Mouse (Mus musculus) heart, embryonic 12.5 days (tissue): ENCODE data around the gene Znhit1. TPM values are rescaled to one million over a fixed set of nuclear protein-coding genes. Genes with fewer than 3 reads are reported as not detected.

Experiments used
- ATAC-seq: fragments of 200-750 bp; cut with Nextera tagmentation; 2 replicates; pipeline ENCODE4 v1.8.0; 2017; ENCODE audit warnings: moderate TSS enrichment, moderate library complexity; ENCODE audit not compliant: insufficient number of reproducible peaks, low FRiP score
- H3K27ac ChIP-seq: fragments of 300-500 bp; sonication (generic); 2 replicates; pipeline ENCODE4 v1.5.1; 2016; ENCODE audit warnings: mild to moderate bottlenecking, moderate library complexity; ENCODE audit not compliant: poor library complexity, severe bottlenecking
- H3K27me3 ChIP-seq: fragments of 300-500 bp; sonication (generic); replicated peaks from 2 replicates; pipeline ENCODE4 v1.6.1; 2016; ENCODE audit warnings: mild to moderate bottlenecking, moderate library complexity
- H3K36me3 ChIP-seq: fragments of 300-500 bp; sonication (generic); 2 replicates; pipeline ENCODE4 v1.6.1; 2016; ENCODE audit warnings: mild to moderate bottlenecking, moderate library complexity
- H3K4me1 ChIP-seq: fragments of 300-500 bp; sonication (generic); replicated peaks from 2 replicates; pipeline ENCODE4 v1.6.1; 2016; ENCODE audit warnings: mild to moderate bottlenecking
- H3K4me2 ChIP-seq: fragments of 300-500 bp; sonication (generic); 2 replicates; pipeline ENCODE4 v1.6.1; 2016; ENCODE audit warnings: mild to moderate bottlenecking, moderate library complexity
- H3K4me3 ChIP-seq: fragments of 300-500 bp; sonication (generic); 2 replicates; pipeline ENCODE4 v1.5.1; 2016; ENCODE audit warnings: mild to moderate bottlenecking
- H3K9ac ChIP-seq: fragments of 300-500 bp; sonication (generic); 2 replicates; pipeline ENCODE4 v1.6.1; 2016; ENCODE audit warnings: mild to moderate bottlenecking, moderate library complexity
- H3K9me3 ChIP-seq: fragments of 300-500 bp; sonication (generic); replicated peaks from 2 replicates; pipeline ENCODE4 v1.6.1; 2016; ENCODE audit warnings: mild to moderate bottlenecking, moderate library complexity
- WGBS: fragments of 180-500 bp; shearing (Covaris S2); methylation state at CpG from one replicate; pipeline ENCODE4 v1.1.7; 2016; 5-methylcytosine and 5-hydroxymethylcytosine counted together
- polyA plus RNA-seq: library from polyadenylated mRNA; unstranded; fragments of >200 nt; fragmentation: Nextera tagmentation; extraction: Ambion mirVana; gene quantifications from 2 replicates; pipeline ENCODE4 v1.2.1, GENCODE M21; 2016

Gene Znhit1
- polyA plus RNA-seq, 1 experiment from 2014 or later: 74.4 TPM

- Histone ChIP-seq H3K9me3 (0 out of 2 replicates have a peak, but pooled peaks cover 2% of the 10 kb centered on the region), H3K9ac (no peak overlapping the region), H3K36me3 (no peaks in the 10 kb centered on the region), H3K4me2 (0 out of 2 replicates have a peak overlapping the region, but pooled peaks have one; percentile 36), H3K27me3 (peaks cover 81% of the 10 kb centered on the region), H3K4me1 (peaks cover 13% of the 10 kb centered on the region), H3K4me3 (no peak overlapping the region), H3K27ac (no peak overlapping the region)
- WGBS: under 1% methylated on average over 23 of the region's 23 CpGs
- no peak for ATAC-seq
Measured at GRCm38 (mm10) chr5:137025132-137025531, 37.3 kb upstream of the Znhit1 start.

DNA sequence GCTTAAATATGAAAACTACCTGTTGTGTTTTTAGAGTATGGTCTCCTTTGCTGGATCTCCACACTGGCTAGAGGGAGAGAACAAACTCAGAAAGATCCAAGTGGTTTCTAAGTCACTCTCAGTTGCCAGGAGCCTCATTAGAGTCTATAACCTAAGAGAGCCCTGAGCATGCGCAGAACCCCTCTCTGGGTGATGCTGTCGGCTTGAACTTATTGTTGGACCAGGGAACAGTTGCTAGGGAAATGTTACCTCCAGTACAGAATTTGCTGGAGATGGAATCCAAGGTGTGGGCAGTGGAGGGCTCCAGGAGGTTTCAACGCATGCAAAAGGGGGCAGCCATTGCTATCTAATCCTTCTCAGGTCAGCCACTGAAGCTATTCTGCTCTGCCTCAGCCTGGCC lies 36.5 kb upstream of the Znhit1 start:
- Histone ChIP-seq H3K27ac (no peak overlapping the region), H3K27me3 (peaks cover 74% of the 10 kb centered on the region), H3K4me3 (no peak overlapping the region), H3K4me2 (no peak overlapping the region), H3K9ac (no peak overlapping the region), H3K36me3 (no peaks in the 10 kb centered on the region), H3K9me3 (0 out of 2 replicates have a peak, but pooled peaks cover 2% of the 10 kb centered on the region), H3K4me1 (peaks cover 7% of the 10 kb centered on the region)
- no peak for ATAC-seq
- 45% methylated on average over 3 of the region's 3 CpGs for WGBS

- Histone ChIP-seq H3K4me1 (no peaks in the 10 kb centered on the region), H3K4me3 (no peak overlapping the region), H3K4me2 (no peak overlapping the region), H3K36me3 (no peaks in the 10 kb centered on the region), H3K27ac (no peak overlapping the region), H3K27me3 (no peaks in the 10 kb centered on the region), H3K9ac (no peak overlapping the region), H3K9me3 (peaks cover 13% of the 10 kb centered on the region; the same call in 1 of the 2 replicates)
- 86% methylated on average over 3 of the region's 3 CpGs for WGBS
- ATAC-seq: no peak
Measured at GRCm38 (mm10) chr5:137015913-137016312, 28.1 kb upstream of the Znhit1 start.

DNA sequence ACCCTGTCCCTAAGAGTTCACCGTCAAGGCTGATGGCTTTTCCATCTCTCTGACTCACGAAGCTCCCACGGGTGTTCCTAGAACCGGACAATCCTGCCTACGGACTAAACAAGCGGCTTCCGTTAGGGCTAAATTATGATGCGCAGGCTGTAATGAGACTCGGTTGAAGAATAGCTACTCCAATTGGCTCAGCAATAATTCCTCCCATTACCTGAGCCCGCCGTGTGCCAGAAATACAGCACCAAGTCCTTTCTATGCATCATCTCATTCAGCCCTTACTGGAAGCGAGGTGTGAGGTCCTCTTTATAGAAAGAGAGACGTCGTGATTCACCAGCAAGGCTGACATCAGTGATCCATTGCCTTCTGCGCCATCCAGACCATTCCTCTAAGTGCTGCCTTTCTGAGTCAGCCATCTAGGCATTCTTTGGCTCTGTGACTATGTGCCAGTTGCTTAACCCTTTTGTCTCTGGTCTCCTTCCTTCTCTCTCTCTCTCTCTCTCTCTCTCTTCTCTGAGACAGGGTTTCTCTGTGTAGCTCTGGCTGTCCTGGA lies 24.7 kb upstream of the Znhit1 start:
- no peaks in the 10 kb centered on the region for H3K4me1 ChIP-seq
- no peak for ATAC-seq
- H3K4me3 ChIP-seq: no peak overlapping the region
- H3K27me3 ChIP-seq: no peaks in the 10 kb centered on the region
- 72% methylated on average over 15 of the region's 15 CpGs for WGBS
- H3K9ac ChIP-seq: no peak overlapping the region
- no peaks in the 10 kb centered on the region for H3K36me3 ChIP-seq
- no peak overlapping the region for H3K4me2 ChIP-seq
- H3K27ac ChIP-seq: no peak overlapping the region
- peaks cover 13% of the 10 kb centered on the region; the same call in 1 of the 2 replicates for H3K9me3 ChIP-seq

DNA sequence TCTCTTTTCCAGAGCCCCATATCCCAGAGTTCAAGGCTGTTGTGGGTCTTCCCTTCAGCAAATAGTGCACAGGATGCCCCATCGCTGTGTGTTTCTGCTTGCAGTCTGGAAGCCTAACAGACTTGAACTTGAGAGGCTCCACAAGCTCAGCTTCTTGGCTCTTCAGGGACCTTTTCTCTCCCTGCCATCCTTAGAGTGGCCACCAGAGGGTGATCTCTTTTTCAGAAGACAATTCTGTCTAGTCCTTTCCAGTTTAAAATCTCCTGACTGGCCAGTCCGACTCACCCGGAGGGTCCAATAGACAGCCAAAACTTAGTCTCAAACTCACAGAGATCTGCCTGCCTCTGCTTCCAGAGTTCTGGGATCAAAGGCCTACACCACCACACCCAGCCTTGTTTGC lies 22.2 kb upstream of the Znhit1 start:
- Histone ChIP-seq H3K4me2 (no peak overlapping the region), H3K9me3 (peaks cover 13% of the 10 kb centered on the region; the same call in 1 of the 2 replicates), H3K36me3 (no peaks in the 10 kb centered on the region), H3K9ac (no peak overlapping the region), H3K27ac (no peak overlapping the region), H3K27me3 (no peaks in the 10 kb centered on the region), H3K4me1 (no peaks in the 10 kb centered on the region; the same call in 1 of the 2 replicates), H3K4me3 (no peak overlapping the region)
- 27% methylated on average over 3 of the region's 3 CpGs for WGBS
- ATAC-seq: no peak

- Histone ChIP-seq H3K9me3 (no peaks in the 10 kb centered on the region), H3K27me3 (no peaks in the 10 kb centered on the region), H3K4me3 (no peak overlapping the region), H3K4me1 (no peaks in the 10 kb centered on the region; the same call in 1 of the 2 replicates), H3K36me3 (no peaks in the 10 kb centered on the region), H3K4me2 (no peak overlapping the region), H3K9ac (no peak overlapping the region), H3K27ac (no peak overlapping the region)
- no peak for ATAC-seq
- WGBS: 45% methylated on average over 8 of the region's 8 CpGs
Measured at GRCm38 (mm10) chr5:137007276-137007675, 19.5 kb upstream of the Znhit1 start.

- ATAC-seq: no peak
- WGBS: 76% methylated on average over 2 of the region's 2 CpGs
- Histone ChIP-seq H3K27me3 (no peaks in the 10 kb centered on the region), H3K4me1 (no peaks in the 10 kb centered on the region), H3K27ac (no peak overlapping the region), H3K36me3 (peaks cover 10% of the 10 kb centered on the region), H3K4me2 (no peak overlapping the region), H3K4me3 (no peak overlapping the region), H3K9me3 (no peaks in the 10 kb centered on the region), H3K9ac (no peak overlapping the region)
Measured at GRCm38 (mm10) chr5:137000612-137001011, 12.8 kb upstream of the Znhit1 start.

DNA sequence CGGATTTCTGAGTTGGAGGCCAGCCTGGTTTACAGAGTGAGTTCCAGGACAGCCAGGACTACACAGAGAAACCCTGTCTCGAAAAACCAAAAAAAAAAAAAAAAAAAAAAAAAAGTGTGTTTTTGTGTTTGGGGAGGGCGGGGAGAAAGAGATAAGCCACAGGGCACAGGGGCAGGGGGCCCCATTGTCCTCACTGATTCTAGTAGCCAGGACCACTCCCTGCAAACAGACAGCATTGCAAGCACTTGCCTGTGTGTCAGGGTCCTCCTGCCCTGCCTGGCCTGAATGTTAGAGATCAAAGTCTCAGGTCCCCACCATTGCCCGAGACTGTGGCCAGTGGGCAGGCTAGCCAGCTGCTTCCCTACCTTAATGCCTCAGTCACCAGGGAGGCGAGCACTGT lies 11.6 kb upstream of the Znhit1 start:
- Histone ChIP-seq H3K4me1 (no peaks in the 10 kb centered on the region), H3K27me3 (no peaks in the 10 kb centered on the region), H3K9ac (no peak overlapping the region), H3K36me3 (peaks cover 22% of the 10 kb centered on the region), H3K4me2 (no peak overlapping the region), H3K4me3 (no peak overlapping the region), H3K27ac (no peak overlapping the region), H3K9me3 (no peaks in the 10 kb centered on the region)
- ATAC-seq: no peak
- WGBS: 71% methylated on average over 5 of the region's 5 CpGs

DNA sequence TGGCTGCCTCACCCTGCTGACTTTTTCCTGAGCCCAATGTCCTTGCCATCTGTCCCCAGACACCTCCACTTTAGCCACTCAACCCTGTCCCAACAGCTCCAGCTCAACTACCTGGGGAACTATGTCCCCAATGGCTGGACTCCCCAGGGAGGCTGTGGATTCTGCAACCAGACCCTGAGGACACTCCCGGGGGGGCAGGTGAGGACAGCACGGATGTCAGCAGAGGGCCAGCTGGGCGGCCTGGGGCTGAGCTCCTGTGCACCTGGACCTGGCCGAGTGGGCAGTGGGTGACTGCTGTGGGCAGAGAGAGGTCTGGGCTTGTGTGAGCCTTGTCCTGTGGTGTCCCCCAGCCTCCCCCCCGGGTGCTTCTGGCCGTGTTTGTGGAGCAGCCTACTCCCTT lies 2.0 kb upstream of the Znhit1 start:
- 88% methylated on average over 6 of the region's 6 CpGs for WGBS

DNA sequence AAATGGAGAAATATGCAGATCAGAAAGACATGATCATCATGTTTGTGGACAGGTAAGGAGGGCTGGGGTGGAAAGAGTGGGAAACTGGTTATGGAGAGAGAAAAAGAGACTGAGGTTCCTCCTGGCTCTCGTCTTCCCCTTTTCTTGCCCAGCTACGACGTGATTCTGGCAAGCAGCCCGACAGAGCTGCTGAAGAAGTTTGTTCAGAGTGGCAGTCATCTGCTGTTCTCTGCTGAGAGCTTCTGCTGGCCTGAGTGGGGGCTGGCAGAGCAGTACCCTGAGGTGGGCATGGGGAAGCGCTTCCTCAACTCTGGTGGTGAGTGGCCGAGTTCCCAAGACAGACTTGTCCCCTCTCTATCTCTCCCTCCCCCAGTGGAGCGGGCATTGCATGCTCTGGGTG lies 599 bp upstream of the Znhit1 start:
- no peak for ATAC-seq
- Histone ChIP-seq H3K4me3 (peak overlapping the region; percentile 87), H3K4me1 (peaks cover 17% of the 10 kb centered on the region), H3K27me3 (no peaks in the 10 kb centered on the region), H3K9ac (peak overlapping the region; percentile 93), H3K4me2 (peak overlapping the region; percentile 93), H3K9me3 (no peaks in the 10 kb centered on the region), H3K27ac (no peak overlapping the region), H3K36me3 (peaks cover 60% of the 10 kb centered on the region)
- WGBS: 69% methylated on average over 7 of the region's 7 CpGs

More for the DNA sequence above, 2.0 kb upstream of the Znhit1 start:
- no peaks in the 10 kb centered on the region for H3K27me3 ChIP-seq
- H3K27ac ChIP-seq: no peak overlapping the region
- no peaks in the 10 kb centered on the region for H3K9me3 ChIP-seq
- H3K9ac ChIP-seq: no peak overlapping the region
- peaks cover 17% of the 10 kb centered on the region for H3K4me1 ChIP-seq
- no peak for ATAC-seq
- H3K4me2 ChIP-seq: no peak overlapping the region
- H3K36me3 ChIP-seq: peaks cover 61% of the 10 kb centered on the region
- H3K4me3 ChIP-seq: no peak overlapping the region

DNA sequence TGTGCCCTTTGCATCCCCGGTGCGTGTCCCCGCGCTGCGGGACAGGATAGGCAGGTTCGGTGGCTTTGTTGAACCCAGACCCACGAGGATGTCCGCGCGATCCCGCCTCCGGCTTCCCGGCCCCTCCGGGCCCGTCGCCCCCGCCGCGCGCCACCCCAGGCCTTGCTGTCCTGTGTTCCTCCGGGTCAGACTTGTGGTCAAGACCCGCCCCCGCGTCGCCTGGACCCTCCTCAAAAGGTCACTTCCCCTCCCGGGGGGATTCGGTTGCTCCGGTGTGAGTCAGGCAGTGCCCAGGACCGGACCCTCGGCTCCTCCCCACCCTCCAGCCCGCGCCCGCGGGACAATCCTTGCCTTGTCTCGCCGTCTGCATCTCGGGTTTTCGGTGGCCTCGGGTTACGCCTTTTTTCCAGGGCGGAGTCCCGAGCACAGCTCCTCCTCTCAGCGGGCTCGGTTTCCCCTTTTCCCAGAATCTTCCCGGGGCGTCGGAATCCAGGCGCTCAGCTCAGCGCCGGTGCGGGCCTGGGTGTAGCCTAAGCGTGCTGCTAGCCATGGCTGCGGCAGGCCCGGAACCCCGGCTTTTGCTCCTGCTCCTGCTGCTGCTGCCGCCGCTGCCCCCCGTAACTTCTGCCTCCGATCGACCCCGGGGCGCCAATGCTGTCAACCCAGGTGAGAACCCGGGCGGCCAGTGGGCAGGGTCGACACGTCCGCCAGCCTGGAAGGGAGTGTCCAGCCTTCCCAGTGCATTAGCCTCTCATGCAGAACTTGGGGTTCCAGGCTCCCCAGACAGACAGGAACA lies 485 bp downstream of the Znhit1 start:
- WGBS: under 1% methylated on average over 67 of the region's 67 CpGs
- peaks cover 54% of the 10 kb centered on the region for H3K36me3 ChIP-seq

More for the DNA sequence above, 485 bp downstream of the Znhit1 start:
- Histone ChIP-seq H3K4me1 (peaks cover 17% of the 10 kb centered on the region), H3K4me2 (peak overlapping the region; percentile 93), H3K27ac (peak overlapping the region; percentile 92), H3K4me3 (peak overlapping the region; percentile 87), H3K9me3 (no peaks in the 10 kb centered on the region), H3K9ac (peak overlapping the region; percentile 93), H3K27me3 (no peaks in the 10 kb centered on the region)
- peak; percentile 69 for ATAC-seq
